Mouse (Mus musculus): ENCODE data around the gene Etfdh.
A peak's percentile ranks its signal among the peaks of the same experiment; 100 is the strongest.

The Etfdh gene

DNA sequence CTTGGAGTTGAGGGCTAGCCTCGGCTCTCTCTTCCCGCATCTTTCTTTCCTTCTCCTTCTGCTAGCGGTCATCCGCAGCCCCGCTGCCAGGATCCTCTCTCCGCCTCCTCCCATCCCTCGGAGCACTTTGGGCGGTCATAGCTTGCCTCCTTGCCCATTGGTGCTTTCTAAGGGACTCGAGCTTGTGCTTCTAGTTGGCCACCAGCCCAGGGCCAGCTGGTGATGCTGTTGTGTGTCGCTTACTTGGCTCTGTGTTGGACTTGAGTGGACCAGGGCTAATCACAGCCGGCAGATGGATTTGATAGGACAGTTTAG lies at the start of gene Etfdh:
TSS of gene Etfdh (minus strand) at position 85 of the 315 bp plus-strand sequence.
- DNase-seq (ENCODE audit: extremely low read depth, insufficient read length, low spot score) = peak; percentile 92

DNA sequence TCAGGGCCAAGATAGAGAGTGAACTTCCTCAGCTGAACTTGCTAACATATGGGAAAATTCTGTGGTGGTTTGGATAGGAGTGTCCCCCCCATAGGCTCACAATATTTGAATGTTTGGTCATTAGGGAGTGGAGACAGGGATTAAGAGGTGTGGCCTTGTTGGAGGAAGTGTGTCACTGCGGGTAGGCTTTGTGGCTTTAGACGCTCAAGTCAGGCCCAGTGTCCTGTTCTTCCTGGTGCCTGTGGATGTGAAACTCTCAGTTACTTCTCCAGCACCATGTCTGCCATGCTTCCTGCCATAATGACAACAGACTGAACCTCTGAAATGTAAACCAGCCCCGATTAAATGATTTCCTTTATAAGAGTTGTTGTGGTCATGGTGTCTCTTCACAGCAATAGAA lies 47.1 kb upstream of the Etfdh start:
- DNase-seq (ENCODE audit: extremely low read depth, insufficient read length, low spot score) = no peak

DNA sequence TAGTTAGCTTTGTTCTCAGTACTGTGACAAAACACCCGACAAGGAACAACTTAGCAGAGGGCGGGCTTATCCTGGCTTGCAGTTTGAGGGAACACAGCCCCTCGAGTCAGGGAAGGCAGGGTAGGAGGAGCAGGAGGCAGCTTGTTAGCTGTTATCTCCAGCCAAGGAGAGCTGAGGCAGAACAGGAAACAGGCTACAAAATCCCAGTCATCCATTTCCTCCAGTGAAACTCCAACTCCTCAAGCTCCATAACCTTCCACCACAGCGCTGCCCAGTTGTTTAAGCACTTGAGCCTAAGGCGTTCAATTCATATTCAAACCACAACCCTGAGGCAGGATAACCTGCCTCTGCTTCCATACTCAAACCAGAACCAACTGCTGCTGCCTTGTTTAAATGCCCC lies 45.3 kb upstream of the Etfdh start:
- DNase-seq (ENCODE audit: extremely low read depth, insufficient read length, low spot score) = no peak

GRCm38 (mm10) chr3:79673082-79673481 lies 43.8 kb upstream of the Etfdh start:
- no peak for DNase-seq (ENCODE audit: extremely low read depth, insufficient read length, low spot score)

DNA sequence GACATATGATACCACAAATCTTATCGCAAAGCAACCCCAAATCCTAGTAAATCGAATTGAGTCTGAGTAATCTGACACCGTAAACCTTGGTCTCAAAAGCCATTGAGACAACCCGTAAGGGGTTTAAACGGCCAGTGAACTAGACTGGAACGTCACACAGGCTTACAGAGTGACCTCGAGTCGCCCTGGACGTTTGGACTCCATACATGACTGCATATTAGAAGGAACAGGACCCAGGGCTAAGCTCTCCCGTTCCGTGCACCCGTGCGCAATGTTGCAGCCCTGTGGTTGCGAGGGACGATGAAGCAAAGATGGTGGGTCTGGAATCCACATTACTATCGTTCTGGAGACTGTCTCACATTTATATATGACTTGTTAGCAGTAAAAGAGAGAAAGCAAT lies 42.9 kb upstream of the Etfdh start:
- no peak for DNase-seq (ENCODE audit: extremely low read depth, insufficient read length, low spot score)

GRCm38 (mm10) chr3:79670556-79670955 lies 41.3 kb upstream of the Etfdh start:
- no peak for DNase-seq (ENCODE audit: extremely low read depth, insufficient read length, low spot score)

DNA sequence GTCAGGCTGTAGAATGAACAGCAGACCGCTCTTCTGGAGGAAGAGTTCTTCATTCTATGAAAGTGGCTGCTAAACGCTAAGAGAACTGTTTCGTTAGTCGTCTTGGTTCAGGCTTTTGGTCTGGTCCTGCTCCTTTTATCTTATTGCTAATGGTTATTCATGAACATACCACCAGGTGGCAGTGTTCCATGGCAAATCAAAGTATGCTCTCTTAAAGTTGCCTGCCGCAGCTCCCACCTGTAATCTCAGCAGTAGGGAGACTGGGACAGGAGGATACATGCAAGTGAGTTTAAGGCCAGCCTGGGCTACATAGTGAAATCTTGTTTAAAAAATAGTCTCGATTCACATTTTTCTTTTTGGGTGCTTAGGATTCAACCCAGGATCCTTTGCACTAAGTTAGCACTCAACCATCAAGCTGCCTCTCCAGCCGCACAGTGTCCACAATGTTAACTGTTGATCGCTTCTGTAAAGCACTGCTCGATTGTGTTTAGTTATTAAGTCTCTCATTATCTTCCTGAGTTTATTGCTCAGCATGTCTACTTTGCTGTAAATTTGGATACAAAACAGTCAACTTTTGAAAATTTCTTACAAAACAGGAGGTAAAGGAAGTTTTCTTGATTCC lies 35.6 kb upstream of the Etfdh start:
- DNase-seq (ENCODE audit: extremely low read depth, insufficient read length, low spot score) = no peak

DNA sequence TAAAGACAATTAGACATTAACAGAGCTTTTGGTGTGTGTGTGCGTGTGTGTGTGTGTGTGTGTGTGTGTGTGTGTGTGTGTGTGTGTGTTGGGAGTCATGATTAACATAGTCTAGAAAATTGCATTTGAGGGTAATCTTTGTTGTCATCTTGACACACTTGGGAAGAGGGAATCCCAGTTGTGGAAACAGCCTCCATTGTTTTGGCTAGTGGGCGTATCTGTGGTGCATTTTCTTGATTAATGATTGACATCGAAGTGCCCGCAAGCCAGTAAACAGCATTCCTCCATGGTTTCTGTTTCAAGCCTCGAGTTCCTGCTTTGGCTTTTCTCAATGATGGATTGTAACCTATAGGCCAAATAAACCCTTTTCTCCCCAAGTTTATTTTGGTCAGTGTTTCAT lies 27.4 kb upstream of the Etfdh start:
- no peak for DNase-seq (ENCODE audit: extremely low read depth, insufficient read length, low spot score)

DNA sequence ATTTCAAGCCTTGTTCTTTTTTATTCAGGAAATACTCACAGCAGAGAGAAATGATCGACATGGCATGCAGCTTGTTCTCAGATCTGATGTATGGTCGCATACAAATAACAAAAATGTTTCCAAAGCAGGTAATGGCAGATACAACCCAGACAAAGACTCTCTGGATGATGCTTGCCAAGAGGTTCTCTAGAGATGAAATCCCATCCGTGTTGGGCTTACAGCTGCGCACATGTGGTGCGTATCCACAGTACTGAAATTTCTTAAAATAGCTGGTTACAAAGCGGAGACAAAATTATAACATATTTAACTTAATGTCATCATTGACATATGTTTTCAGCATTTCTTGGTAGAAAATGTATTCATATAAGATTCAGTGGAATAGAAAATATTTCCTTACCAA lies 22.8 kb upstream of the Etfdh start:
- DNase-seq (ENCODE audit: extremely low read depth, insufficient read length, low spot score) = no peak

GRCm38 (mm10) chr3:79628561-79629415 lies 512 bp downstream of the Etfdh start, which contains the start of gene 4930579G24Rik:
4930579G24Rik (plus strand) TSS chr3:79629079.
- peak; percentile 98 for DNase-seq (ENCODE audit: extremely low read depth, insufficient read length, low spot score)

GRCm38 (mm10) chr3:79628182-79628560 lies 1.1 kb downstream of the Etfdh start:
- no peak for DNase-seq (ENCODE audit: extremely low read depth, insufficient read length, low spot score)

- no peak for DNase-seq (ENCODE audit: extremely low read depth, insufficient read length, low spot score)
Observed at GRCm38 (mm10) chr3:79627484-79628181, 1.7 kb downstream of the Etfdh start.

GRCm38 (mm10) chr3:79609886-79610285 lies 19.4 kb downstream of the Etfdh start:
- DNase-seq (ENCODE audit: extremely low read depth, insufficient read length, low spot score) = no peak

- DNase-seq (ENCODE audit: extremely low read depth, insufficient read length, low spot score) = no peak
Observed at GRCm38 (mm10) chr3:79595468-79595867, 33.8 kb downstream of the Etfdh start.

DNA sequence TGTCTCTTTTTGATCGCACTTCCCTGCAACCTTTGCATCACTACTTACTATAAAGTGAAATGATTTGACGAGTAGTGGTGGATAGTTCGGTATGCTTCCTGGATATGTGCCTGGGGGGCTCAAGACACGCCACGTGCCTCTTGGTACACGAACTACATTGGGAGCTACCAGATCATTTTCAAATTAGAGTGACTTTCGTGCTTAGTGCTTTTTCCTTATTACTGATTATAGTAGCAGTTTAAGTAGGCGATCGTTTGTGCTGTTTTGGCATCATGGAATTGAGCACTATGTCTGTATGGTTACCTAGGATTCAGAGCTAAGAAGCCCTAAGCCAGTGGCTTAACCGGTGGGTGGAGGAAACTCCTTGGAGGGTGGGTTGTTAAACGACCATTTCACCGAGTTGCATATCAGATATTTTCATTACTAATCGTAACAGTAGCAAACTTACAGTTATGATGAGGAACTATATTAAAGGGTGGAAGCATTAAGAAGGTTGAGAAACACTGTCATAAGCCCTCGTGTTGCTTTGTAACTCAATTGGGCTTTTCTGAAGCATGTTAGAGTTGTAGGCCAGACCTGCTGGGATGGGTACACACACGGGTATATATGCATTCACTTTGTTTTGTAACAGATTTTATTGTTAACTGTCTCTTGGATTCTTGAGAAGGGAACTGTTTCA lies 37.4 kb downstream of the Etfdh start:
- DNase-seq (ENCODE audit: extremely low read depth, insufficient read length, low spot score) = no peak

GRCm38 (mm10) chr3:79590863-79591792 lies 38.2 kb downstream of the Etfdh start, which contains the start of gene Ppid:
Ppid (plus strand) TSS chr3:79591342.
- peak; percentile 82 for DNase-seq (ENCODE audit: extremely low read depth, insufficient read length, low spot score)

- DNase-seq (ENCODE audit: extremely low read depth, insufficient read length, low spot score) = no peak
Observed at GRCm38 (mm10) chr3:79589671-79590070, 39.6 kb downstream of the Etfdh start.

GRCm38 (mm10) chr3:79586804-79587203 lies 42.5 kb downstream of the Etfdh start:
- peak; percentile 55 for DNase-seq (ENCODE audit: extremely low read depth, insufficient read length, low spot score)

DNA sequence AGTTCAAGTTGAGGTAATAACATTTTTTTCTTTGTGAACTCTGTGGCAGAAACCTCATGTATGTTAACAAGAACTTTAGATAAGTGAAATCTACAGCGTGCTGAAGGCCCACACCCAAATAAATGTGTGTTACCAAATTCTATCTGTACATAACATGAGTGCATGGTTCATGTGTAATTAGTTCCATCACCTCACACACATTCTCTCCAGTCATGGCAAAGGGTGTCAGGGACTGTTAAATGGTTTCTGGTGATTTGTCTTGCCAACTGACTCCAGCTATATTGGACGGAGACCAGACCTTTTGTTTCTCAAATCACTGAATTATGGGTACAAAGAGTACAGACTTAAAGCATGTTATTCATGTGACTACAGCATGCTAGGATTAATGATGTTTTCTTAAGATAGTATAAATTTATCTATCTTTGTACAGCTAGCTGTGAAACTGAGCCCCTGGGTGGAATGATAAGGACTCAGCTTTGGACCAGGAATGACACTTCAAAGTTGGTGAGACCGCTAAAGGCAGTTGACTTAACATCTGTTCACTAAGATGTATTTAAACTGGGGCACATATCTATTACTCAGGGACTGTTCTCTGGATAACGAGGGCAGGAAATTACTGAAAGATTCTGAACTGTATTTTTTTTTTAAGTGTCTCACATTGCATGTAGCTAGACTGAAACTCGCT lies 49.3 kb downstream of the Etfdh start:
- DNase-seq (ENCODE audit: extremely low read depth, insufficient read length, low spot score) = no peak
